Mouse (Mus musculus): ENCODE results near the gene Trim27.

GRCm38 (mm10) chr13:21160657-21161590 is 18.3 kb upstream of the Trim27 start:
- no peak for TF ChIP-seq CTCF (IDR thresholded peaks at IDR 0.05; ENCODE audit: low read depth)
- peak; percentile 24 for TF ChIP-seq EP300 (optimal IDR thresholded peaks at IDR 0.05)
